Mouse (Mus musculus): ENCODE measurements around the gene Olfr160. TPM values are rescaled to one million over a fixed set of nuclear protein-coding genes. Genes with fewer than 3 reads are reported as not detected.
A peak's percentile ranks its signal among the peaks of the same experiment; 100 is the strongest.

Olfr160 gene
- not detected in 2 replicates for total RNA-seq (2014; rRNA removed)
- not detected in 2 replicates for polyA plus RNA-seq (2015; fragmentation: Nextera tagmentation; extraction: Ambion mirVana)

GRCm38 (mm10) chr9:37716150-37716549 lies at the start of gene Olfr160:
Olfr160 (minus strand) TSS chr9:37716250.
- Histone ChIP-seq H3K36me3 (ENCODE audit: insufficient read depth, low read length) (no peaks in the 10 kb centered on the region), H3K9me3 (ENCODE audit: low read length) (no peaks in the 10 kb centered on the region), H3K27ac (ENCODE audit: low read depth, low read length) (no peak within 1 kb of the TSS), H3K27me3 (ENCODE audit: insufficient read depth, low read length) (no peaks in the 10 kb centered on the region), H3K4me1 (ENCODE audit: insufficient read depth, low read length) (no peaks in the 10 kb centered on the region), H3K4me3 (ENCODE audit: low read depth, low read length) (no peak within 1 kb of the TSS), H3K9ac (replicated peaks; ENCODE audit: low read length, poor library complexity, severe bottlenecking) (no peak within 1 kb of the TSS), H3K4me2 (ENCODE audit: low read depth, low read length, poor library complexity, severe bottlenecking) (no peak within 1 kb of the TSS)
- 88% methylated on average over 1 of the region's 1 CpGs for WGBS
- no peak for DNase-seq (ENCODE audit: low spot score)
- no peak for ATAC-seq (ENCODE audit: low FRiP score)
- no peak for TF ChIP-seq CTCF (IDR thresholded peaks at IDR 0.05)

- TF ChIP-seq CTCF (IDR thresholded peaks at IDR 0.05): 0 out of 2 replicates have a peak, but pooled peaks have one; percentile 18
- Histone ChIP-seq H3K27ac (ENCODE audit: low read depth, low read length) (no peak overlapping the region), H3K36me3 (ENCODE audit: insufficient read depth, low read length) (no peaks in the 10 kb centered on the region), H3K4me1 (ENCODE audit: insufficient read depth, low read length) (no peaks in the 10 kb centered on the region), H3K4me3 (ENCODE audit: low read depth, low read length) (no peak overlapping the region), H3K27me3 (ENCODE audit: insufficient read depth, low read length) (no peaks in the 10 kb centered on the region), H3K9ac (replicated peaks; ENCODE audit: low read length, poor library complexity, severe bottlenecking) (no peak overlapping the region), H3K4me2 (ENCODE audit: low read depth, low read length, poor library complexity, severe bottlenecking) (no peak overlapping the region), H3K9me3 (ENCODE audit: low read length) (no peaks in the 10 kb centered on the region)
- 54% methylated on average over 2 of the region's 2 CpGs for WGBS
- no peak for DNase-seq (ENCODE audit: low spot score)
- ATAC-seq (ENCODE audit: low FRiP score): no peak
These were observed 46.5 kb upstream of the Olfr160 start for GRCm38 (mm10) chr9:37762541-37762940.

- no peak for ATAC-seq (ENCODE audit: low FRiP score)
- WGBS: 67% methylated on average over 2 of the region's 2 CpGs
- Histone ChIP-seq H3K4me3 (ENCODE audit: low read depth, low read length) (no peak overlapping the region), H3K36me3 (ENCODE audit: insufficient read depth, low read length) (no peaks in the 10 kb centered on the region), H3K9me3 (ENCODE audit: low read length) (no peaks in the 10 kb centered on the region), H3K9ac (replicated peaks; ENCODE audit: low read length, poor library complexity, severe bottlenecking) (no peak overlapping the region), H3K27me3 (ENCODE audit: insufficient read depth, low read length) (no peaks in the 10 kb centered on the region), H3K27ac (ENCODE audit: low read depth, low read length) (no peak overlapping the region), H3K4me2 (ENCODE audit: low read depth, low read length, poor library complexity, severe bottlenecking) (no peak overlapping the region), H3K4me1 (ENCODE audit: insufficient read depth, low read length) (no peaks in the 10 kb centered on the region)
- peak; percentile 14 for DNase-seq (ENCODE audit: low spot score)
- TF ChIP-seq CTCF (IDR thresholded peaks at IDR 0.05): no peak
These were observed 45.7 kb upstream of the Olfr160 start for GRCm38 (mm10) chr9:37761728-37762127.

- DNase-seq (ENCODE audit: low spot score) (no peak), ATAC-seq (ENCODE audit: low FRiP score) (no peak)
- no peaks in the 10 kb centered on the region for H3K27me3 ChIP-seq (ENCODE audit: insufficient read depth, low read length)
- H3K27ac ChIP-seq (ENCODE audit: low read depth, low read length): no peak overlapping the region
- H3K36me3 ChIP-seq (ENCODE audit: insufficient read depth, low read length): no peaks in the 10 kb centered on the region
- H3K4me1 ChIP-seq (ENCODE audit: insufficient read depth, low read length): peaks cover 9% of the 10 kb centered on the region
- H3K4me3 ChIP-seq (ENCODE audit: low read depth, low read length): no peak overlapping the region
- H3K4me2 ChIP-seq (ENCODE audit: low read depth, low read length, poor library complexity, severe bottlenecking): no peak overlapping the region
- no peak for TF ChIP-seq CTCF (IDR thresholded peaks at IDR 0.05)
- no peak overlapping the region for H3K9ac ChIP-seq (replicated peaks; ENCODE audit: low read length, poor library complexity, severe bottlenecking)
- WGBS: 70% methylated on average over 4 of the region's 4 CpGs
- no peaks in the 10 kb centered on the region for H3K9me3 ChIP-seq (ENCODE audit: low read length)
These were observed 36.0 kb upstream of the Olfr160 start for GRCm38 (mm10) chr9:37752006-37752405.

- peaks cover 9% of the 10 kb centered on the region for H3K4me1 ChIP-seq (ENCODE audit: insufficient read depth, low read length)
- 0 out of 2 replicates have a peak overlapping the region, but pooled peaks have one; percentile 38 for H3K27ac ChIP-seq (ENCODE audit: low read depth, low read length)
- no peak overlapping the region for H3K4me2 ChIP-seq (ENCODE audit: low read depth, low read length, poor library complexity, severe bottlenecking)
- ATAC-seq (ENCODE audit: low FRiP score): peak; percentile 59
- no peaks in the 10 kb centered on the region for H3K36me3 ChIP-seq (ENCODE audit: insufficient read depth, low read length)
- no peak for TF ChIP-seq CTCF (IDR thresholded peaks at IDR 0.05)
- no peaks in the 10 kb centered on the region for H3K27me3 ChIP-seq (ENCODE audit: insufficient read depth, low read length)
- H3K4me3 ChIP-seq (ENCODE audit: low read depth, low read length): no peak overlapping the region
- H3K9ac ChIP-seq (replicated peaks; ENCODE audit: low read length, poor library complexity, severe bottlenecking): no peak overlapping the region
- peak; percentile 27 for DNase-seq (ENCODE audit: low spot score)
- no peaks in the 10 kb centered on the region for H3K9me3 ChIP-seq (ENCODE audit: low read length)
- 42% methylated on average over 2 of the region's 2 CpGs for WGBS
These were observed 35.4 kb upstream of the Olfr160 start for GRCm38 (mm10) chr9:37751467-37751866.

GRCm38 (mm10) chr9:37750319-37751075 lies 34.4 kb upstream of the Olfr160 start:
- 29% methylated on average over 7 of the region's 7 CpGs for WGBS

More at GRCm38 (mm10) chr9:37750319-37751075, 34.4 kb upstream of the Olfr160 start:
- Histone ChIP-seq H3K27me3 (ENCODE audit: insufficient read depth, low read length) (no peaks in the 10 kb centered on the region), H3K9me3 (ENCODE audit: low read length) (no peaks in the 10 kb centered on the region), H3K4me1 (ENCODE audit: insufficient read depth, low read length) (peaks cover 9% of the 10 kb centered on the region), H3K9ac (replicated peaks; ENCODE audit: low read length, poor library complexity, severe bottlenecking) (no peak overlapping the region), H3K4me3 (ENCODE audit: low read depth, low read length) (no peak overlapping the region), H3K27ac (ENCODE audit: low read depth, low read length) (peak overlapping the region; percentile 38; the same call in 1 of the 2 replicates), H3K36me3 (ENCODE audit: insufficient read depth, low read length) (no peaks in the 10 kb centered on the region), H3K4me2 (ENCODE audit: low read depth, low read length, poor library complexity, severe bottlenecking) (no peak overlapping the region)
- ATAC-seq (ENCODE audit: low FRiP score) (peak; percentile 51; the same call in 1 of the 2 replicates), DNase-seq (ENCODE audit: low spot score) (peak; percentile 2)
- TF ChIP-seq CTCF (IDR thresholded peaks at IDR 0.05): no peak

Data from midbrain, postnatal 0 days (tissue).